Mouse (Mus musculus): ENCODE measurements around the gene Pcgf6. TPM values are rescaled to one million over a fixed set of nuclear protein-coding genes. Genes with fewer than 3 reads are reported as not detected.

Gene Pcgf6
- total and polyA plus RNA-seq, 2 experiments from 2014 or later = 3.3 to 4.1 TPM

GRCm38 (mm10) chr19:47017831-47018230 lies 32.9 kb downstream of the Pcgf6 start:
- H3K4me2 ChIP-seq (ENCODE audit: low read depth, low read length) = no peak overlapping the region
- no peaks in the 10 kb centered on the region for H3K9me3 ChIP-seq (replicated peaks; ENCODE audit: control insufficient read depth, low read length)
- DNase-seq (ENCODE audit: low spot score) (no peak), ATAC-seq (ENCODE audit: insufficient read depth, low read depth) (no peak)
- no peak overlapping the region for H3K27ac ChIP-seq (ENCODE audit: low read depth)
- H3K9ac ChIP-seq (replicated peaks; ENCODE audit: low read depth, low read length) = no peak overlapping the region
- 14% methylated on average over 3 of the region's 3 CpGs for WGBS
- TF ChIP-seq CTCF (IDR thresholded peaks at IDR 0.05; ENCODE audit: low read depth) = no peak
- no peak for TF ChIP-seq EP300 (IDR thresholded peaks at IDR 0.05; ENCODE audit: low read depth)
- H3K27me3 ChIP-seq (ENCODE audit: control insufficient read depth, insufficient read depth, low read length) = peaks cover 61% of the 10 kb centered on the region
- H3K4me3 ChIP-seq (ENCODE audit: low read depth, low read length) = no peak overlapping the region
- no peaks in the 10 kb centered on the region; the same call in 1 of the 2 replicates for H3K4me1 ChIP-seq (ENCODE audit: control insufficient read depth, insufficient read depth)
- no peaks in the 10 kb centered on the region for H3K36me3 ChIP-seq (replicated peaks; ENCODE audit: control insufficient read depth, insufficient read depth, low read length)

- no peak for TF ChIP-seq CTCF (IDR thresholded peaks at IDR 0.05; ENCODE audit: low read depth)
- no peak for TF ChIP-seq EP300 (IDR thresholded peaks at IDR 0.05; ENCODE audit: low read depth)
- no peak for ATAC-seq (ENCODE audit: insufficient read depth, low read depth)
- H3K36me3 ChIP-seq (replicated peaks; ENCODE audit: control insufficient read depth, insufficient read depth, low read length) = no peaks in the 10 kb centered on the region
- H3K4me2 ChIP-seq (ENCODE audit: low read depth, low read length) = no peak overlapping the region
- no peaks in the 10 kb centered on the region; the same call in 1 of the 2 replicates for H3K4me1 ChIP-seq (ENCODE audit: control insufficient read depth, insufficient read depth)
- peak; percentile 57 for DNase-seq (ENCODE audit: low spot score)
- H3K27ac ChIP-seq (ENCODE audit: low read depth) = no peak overlapping the region
- no peak overlapping the region for H3K9ac ChIP-seq (replicated peaks; ENCODE audit: low read depth, low read length)
- 2% methylated on average over 15 of the region's 15 CpGs for WGBS
- no peak overlapping the region for H3K4me3 ChIP-seq (ENCODE audit: low read depth, low read length)
- H3K9me3 ChIP-seq (replicated peaks; ENCODE audit: control insufficient read depth, low read length) = no peaks in the 10 kb centered on the region
- H3K27me3 ChIP-seq (ENCODE audit: control insufficient read depth, insufficient read depth, low read length) = peaks cover 73% of the 10 kb centered on the region
These were observed 34.2 kb downstream of the Pcgf6 start for GRCm38 (mm10) chr19:47016487-47016886.

- peaks cover 74% of the 10 kb centered on the region for H3K27me3 ChIP-seq (ENCODE audit: control insufficient read depth, insufficient read depth, low read length)
- H3K9me3 ChIP-seq (replicated peaks; ENCODE audit: control insufficient read depth, low read length) = no peaks in the 10 kb centered on the region
- WGBS = 4% methylated on average over 9 of the region's 9 CpGs
- H3K4me2 ChIP-seq (ENCODE audit: low read depth, low read length) = no peak overlapping the region
- TF ChIP-seq CTCF (IDR thresholded peaks at IDR 0.05; ENCODE audit: low read depth) = no peak
- no peaks in the 10 kb centered on the region; the same call in 1 of the 2 replicates for H3K4me1 ChIP-seq (ENCODE audit: control insufficient read depth, insufficient read depth)
- H3K4me3 ChIP-seq (ENCODE audit: low read depth, low read length) = no peak overlapping the region
- H3K27ac ChIP-seq (ENCODE audit: low read depth) = no peak overlapping the region
- no peaks in the 10 kb centered on the region for H3K36me3 ChIP-seq (replicated peaks; ENCODE audit: control insufficient read depth, insufficient read depth, low read length)
- ATAC-seq (ENCODE audit: insufficient read depth, low read depth) = no peak
- DNase-seq (ENCODE audit: low spot score) = no peak
- H3K9ac ChIP-seq (replicated peaks; ENCODE audit: low read depth, low read length) = no peak overlapping the region
These were observed 34.7 kb downstream of the Pcgf6 start for GRCm38 (mm10) chr19:47015965-47016364.

DNA sequence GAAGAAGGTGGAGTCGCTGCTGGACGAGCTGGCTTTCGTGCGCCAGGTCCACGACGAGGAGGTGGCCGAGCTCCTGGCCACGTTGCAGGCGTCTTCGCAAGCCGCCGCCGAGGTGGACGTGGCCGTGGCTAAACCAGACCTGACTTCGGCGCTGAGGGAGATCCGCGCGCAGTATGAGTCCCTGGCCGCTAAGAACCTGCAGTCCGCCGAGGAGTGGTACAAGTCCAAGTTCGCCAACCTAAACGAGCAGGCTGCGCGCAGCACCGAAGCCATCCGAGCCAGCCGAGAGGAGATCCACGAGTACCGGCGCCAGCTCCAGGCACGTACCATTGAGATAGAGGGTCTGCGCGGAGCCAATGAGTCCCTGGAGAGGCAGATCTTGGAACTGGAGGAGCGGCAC lies 35.3 kb downstream of the Pcgf6 start:
- Histone ChIP-seq H3K9me3 (replicated peaks; ENCODE audit: control insufficient read depth, low read length) (no peaks in the 10 kb centered on the region), H3K27ac (ENCODE audit: low read depth) (no peak overlapping the region), H3K4me1 (ENCODE audit: control insufficient read depth, insufficient read depth) (no peaks in the 10 kb centered on the region; the same call in 1 of the 2 replicates), H3K27me3 (ENCODE audit: control insufficient read depth, insufficient read depth, low read length) (peaks cover 77% of the 10 kb centered on the region), H3K4me2 (ENCODE audit: low read depth, low read length) (peak overlapping the region; percentile 53), H3K36me3 (replicated peaks; ENCODE audit: control insufficient read depth, insufficient read depth, low read length) (no peaks in the 10 kb centered on the region), H3K9ac (replicated peaks; ENCODE audit: low read depth, low read length) (no peak overlapping the region), H3K4me3 (ENCODE audit: low read depth, low read length) (peak overlapping the region; percentile 37)
- TF ChIP-seq EP300 (IDR thresholded peaks at IDR 0.05; ENCODE audit: low read depth) (no peak), CTCF (IDR thresholded peaks at IDR 0.05; ENCODE audit: low read depth) (no peak)
- DNase-seq (ENCODE audit: low spot score) (no peak), ATAC-seq (ENCODE audit: insufficient read depth, low read depth) (0 out of 2 replicates have a peak, but pooled peaks have one; percentile 30)
- WGBS = 2% methylated on average over 36 of the region's 37 CpGs

GRCm38 (mm10) chr19:47014447-47015381 lies 36.0 kb downstream of the Pcgf6 start, which contains the start of the genes Ina and Nt5c2:
TSS of gene Ina (plus strand) at chr19:47014698.
TSS of gene Nt5c2 (minus strand) at chr19:47015153.
- under 1% methylated on average over 122 of the region's 124 CpGs for WGBS
- Histone ChIP-seq H3K4me1 (ENCODE audit: control insufficient read depth, insufficient read depth) (no peaks in the 10 kb centered on the region; the same call in 1 of the 2 replicates), H3K4me2 (ENCODE audit: low read depth, low read length) (peak within 1 kb of the TSS; percentile 53), H3K27ac (ENCODE audit: low read depth) (no peak within 1 kb of the TSS), H3K4me3 (ENCODE audit: low read depth, low read length) (peak within 1 kb of the TSS; percentile 37), H3K9ac (replicated peaks; ENCODE audit: low read depth, low read length) (no peak within 1 kb of the TSS), H3K27me3 (ENCODE audit: control insufficient read depth, insufficient read depth, low read length) (peaks cover 77% of the 10 kb centered on the region), H3K36me3 (replicated peaks; ENCODE audit: control insufficient read depth, insufficient read depth, low read length) (no peaks in the 10 kb centered on the region), H3K9me3 (replicated peaks; ENCODE audit: control insufficient read depth, low read length) (no peaks in the 10 kb centered on the region)
- DNase-seq (ENCODE audit: low spot score) (peak; percentile 25), ATAC-seq (ENCODE audit: insufficient read depth, low read depth) (peak; percentile 72)
- TF ChIP-seq CTCF (IDR thresholded peaks at IDR 0.05; ENCODE audit: low read depth) (no peak), EP300 (IDR thresholded peaks at IDR 0.05; ENCODE audit: low read depth) (no peak)

Data from heart, postnatal 0 days (tissue).